Mouse (Mus musculus) MEL (cell line): ENCODE results near the gene Schip1. TPM values are rescaled to one million over a fixed set of nuclear protein-coding genes. Genes with fewer than 3 reads are reported as not detected.

Experiments
- DNase-seq: peaks from one replicate; pipeline ENCODE4 v3.0.0; 2011; ENCODE audit warnings: low read depth, low spot score
- H3K27ac ChIP-seq: 2 replicates; pipeline ENCODE4 v1.5.1; 2012; ENCODE audit warnings: low read depth, mild to moderate bottlenecking, control low read depth, low read length, moderate library complexity; ENCODE audit not compliant: control insufficient read depth
- H3K27me3 ChIP-seq, 2 experiments: fragments of 150-350 bp in 1 of 2; sonication (generic) in 1 of 2; 2 replicates each; pipeline ENCODE4 v1.6.1; 2012; ENCODE audit warnings: low read length in 2 of 2, mild to moderate bottlenecking in 2 of 2, improper control_type of control experiment in 1 of 2, moderate library complexity in 1 of 2; ENCODE audit not compliant: insufficient read depth in 2 of 2, control insufficient read depth in 1 of 2
- H3K36me3 ChIP-seq, 2 experiments: 2 replicates each; pipeline ENCODE4 v1.6.1; 2012 to 2014; ENCODE audit warnings: low read length in 2 of 2, improper control_type of control experiment in 1 of 2, inconsistent platforms in 1 of 2, mild to moderate bottlenecking in 1 of 2; ENCODE audit not compliant: insufficient read depth in 2 of 2, control insufficient read depth in 1 of 2
- H3K4me1 ChIP-seq, 2 experiments: fragments of 150-350 bp in 1 of 2; sonication (generic) in 1 of 2; 2 replicates each; pipeline ENCODE4 v1.6.1; 2012; ENCODE audit warnings: low read length in 2 of 2, improper control_type of control experiment in 1 of 2, mild to moderate bottlenecking in 1 of 2; ENCODE audit not compliant: insufficient read depth in 2 of 2, control insufficient read depth in 1 of 2
- H3K4me3 ChIP-seq, 2 experiments: fragments of 150-350 bp in 1 of 2; sonication (generic) in 1 of 2; 2 replicates each; pipeline ENCODE4 v1.5.1; 2012; ENCODE audit warnings: low read depth in 2 of 2, low read length in 2 of 2, mild to moderate bottlenecking in 2 of 2, moderate library complexity in 2 of 2, control low read depth in 1 of 2, improper control_type of control experiment in 1 of 2; ENCODE audit not compliant: control insufficient read depth in 1 of 2, insufficient read depth in 1 of 2
- H3K79me2 ChIP-seq: 2 replicates; pipeline ENCODE4 v1.6.1; 2012; ENCODE audit warnings: mild to moderate bottlenecking, low read length, moderate library complexity; ENCODE audit not compliant: control insufficient read depth, poor library complexity, insufficient read depth
- H3K9ac ChIP-seq: 2 replicates; pipeline ENCODE4 v1.6.1; 2012; ENCODE audit warnings: low read depth, mild to moderate bottlenecking, control low read depth, low read length, moderate library complexity; ENCODE audit not compliant: control insufficient read depth, poor library complexity, severe bottlenecking
- H3K9me3 ChIP-seq: fragments of 150-350 bp; sonication (generic); replicated peaks from 2 replicates; pipeline ENCODE4 v1.6.1; 2012; ENCODE audit warnings: mild to moderate bottlenecking, low read length, improper control_type of control experiment, moderate library complexity; ENCODE audit not compliant: insufficient read depth
- BHLHE40 ChIP-seq: IDR thresholded peaks from 2 replicates; pipeline ENCODE4 v1.6.1; 2012; ENCODE audit warnings: low read depth, mild to moderate bottlenecking, inconsistent platforms, low read length, improper control_type of control experiment, borderline replicate concordance
- CTCF ChIP-seq, 3 experiments: IDR thresholded peaks in 2 of 3; conservative IDR thresholded peaks in 1 of 3; 2 replicates each; pipeline ENCODE4 v1.5.1; 2011 to 2012; ENCODE audit warnings: low read length in 3 of 3, low read depth in 2 of 3, mild to moderate bottlenecking in 2 of 3, improper control_type of control experiment in 1 of 3, inconsistent platforms in 1 of 3, mixed read lengths in 1 of 3, moderate library complexity in 1 of 3; ENCODE audit not compliant: control insufficient read depth in 1 of 3, insufficient read depth in 1 of 3, poor library complexity in 1 of 3, severe bottlenecking in 1 of 3
- ELF1 ChIP-seq: IDR thresholded peaks from 2 replicates; pipeline ENCODE4 v1.6.1; 2014; ENCODE audit warnings: low read depth, mild to moderate bottlenecking, inconsistent platforms, low read length, improper control_type of control experiment, moderate library complexity
- EP300 ChIP-seq, 2 experiments: IDR thresholded peaks; 2 replicates each; pipeline ENCODE4 v1.6.1; 2011; ENCODE audit warnings: improper control_type of control experiment in 2 of 2, low read length in 2 of 2, low read depth in 1 of 2, mild to moderate bottlenecking in 1 of 2
- ETS1 ChIP-seq: IDR thresholded peaks from 2 replicates; pipeline ENCODE4 v1.6.1; 2012; ENCODE audit warnings: low read depth, mild to moderate bottlenecking, inconsistent platforms, low read length, improper control_type of control experiment, moderate library complexity
- GABPA ChIP-seq: IDR thresholded peaks from 2 replicates; pipeline ENCODE4 v1.6.1; 2012; ENCODE audit warnings: low read depth, mild to moderate bottlenecking, inconsistent platforms, low read length, improper control_type of control experiment, moderate library complexity
- GATA1 ChIP-seq: IDR thresholded peaks from 2 replicates; pipeline ENCODE4 v1.6.1; 2011; ENCODE audit warnings: low read depth, low read length, improper control_type of control experiment
- HCFC1 ChIP-seq: IDR thresholded peaks from 2 replicates; pipeline ENCODE4 v1.6.1; 2012; ENCODE audit warnings: low read depth, mild to moderate bottlenecking, inconsistent platforms, low read length, improper control_type of control experiment, moderate library complexity
- MAFK ChIP-seq: IDR thresholded peaks from 2 replicates; pipeline ENCODE4 v1.6.1; 2011; ENCODE audit warnings: low read depth, mild to moderate bottlenecking, low read length, improper control_type of control experiment, borderline replicate concordance
- MAX ChIP-seq: IDR thresholded peaks from 2 replicates; pipeline ENCODE4 v1.6.1; 2011; ENCODE audit warnings: low read length, improper control_type of control experiment
- MAZ ChIP-seq: IDR thresholded peaks from 2 replicates; pipeline ENCODE4 v1.6.1; 2012; ENCODE audit warnings: low read depth, mild to moderate bottlenecking, inconsistent platforms, low read length, improper control_type of control experiment
- MXI1 ChIP-seq: IDR thresholded peaks from 2 replicates; pipeline ENCODE4 v1.6.1; 2011; ENCODE audit warnings: mild to moderate bottlenecking, low read depth, low read length, improper control_type of control experiment
- MYB ChIP-seq: IDR thresholded peaks from 2 replicates; pipeline ENCODE4 v1.6.1; 2011; ENCODE audit warnings: mild to moderate bottlenecking, low read depth, low read length, improper control_type of control experiment
- MYC ChIP-seq: IDR thresholded peaks from 2 replicates; pipeline ENCODE4 v1.6.1; 2011; ENCODE audit warnings: low read depth, mild to moderate bottlenecking, low read length, improper control_type of control experiment, moderate library complexity
- NELFE ChIP-seq: IDR thresholded peaks from 2 replicates; pipeline ENCODE4 v1.6.1; 2011; ENCODE audit warnings: low read depth, low read length, improper control_type of control experiment
- NRF1 ChIP-seq: IDR thresholded peaks from 2 replicates; pipeline ENCODE4 v1.6.1; 2014; ENCODE audit warnings: low read depth, mild to moderate bottlenecking, inconsistent platforms, low read length, improper control_type of control experiment, moderate library complexity; ENCODE audit not compliant: poor library complexity, insufficient read depth, severe bottlenecking
- POLR2A ChIP-seq, 2 experiments: IDR thresholded peaks; 2 replicates each; pipeline ENCODE4 v1.6.1; 2011 to 2012; ENCODE audit warnings: low read length in 2 of 2, mild to moderate bottlenecking in 2 of 2, control low read depth in 1 of 2, improper control_type of control experiment in 1 of 2, low read depth in 1 of 2, moderate library complexity in 1 of 2; ENCODE audit not compliant: control insufficient read depth in 1 of 2, insufficient read depth in 1 of 2, poor library complexity in 1 of 2
- RAD21 ChIP-seq: IDR thresholded peaks from 2 replicates; pipeline ENCODE4 v1.6.1; 2011; ENCODE audit warnings: mild to moderate bottlenecking, low read depth, low read length, improper control_type of control experiment
- RCOR1 ChIP-seq: IDR thresholded peaks from 2 replicates; pipeline ENCODE4 v1.6.1; 2012; ENCODE audit warnings: low read depth, mild to moderate bottlenecking, inconsistent platforms, low read length, improper control_type of control experiment
- SIN3A ChIP-seq: IDR thresholded peaks from 2 replicates; pipeline ENCODE4 v1.6.1; 2012; ENCODE audit warnings: low read length, improper control_type of control experiment, inconsistent platforms
- SMC3 ChIP-seq: IDR thresholded peaks from 2 replicates; pipeline ENCODE4 v1.6.1; 2011; ENCODE audit warnings: low read depth, low read length, improper control_type of control experiment
- TAL1 ChIP-seq: IDR thresholded peaks from 2 replicates; pipeline ENCODE4 v1.6.1; 2012; ENCODE audit warnings: mild to moderate bottlenecking, inconsistent platforms, low read length, moderate library complexity, mixed read lengths
- TCF12 ChIP-seq: IDR thresholded peaks from 2 replicates; pipeline ENCODE4 v1.6.1; 2014; ENCODE audit warnings: low read depth, mild to moderate bottlenecking, inconsistent platforms, low read length, improper control_type of control experiment, moderate library complexity
- UBTF ChIP-seq: IDR thresholded peaks from 2 replicates; pipeline ENCODE4 v1.6.1; 2012; ENCODE audit warnings: low read depth, mild to moderate bottlenecking, inconsistent platforms, low read length, improper control_type of control experiment, moderate library complexity, borderline replicate concordance; ENCODE audit not compliant: insufficient read depth
- USF1 ChIP-seq: IDR thresholded peaks from 2 replicates; pipeline ENCODE4 v1.6.1; 2014; ENCODE audit warnings: low read depth, mild to moderate bottlenecking, inconsistent platforms, low read length, improper control_type of control experiment, moderate library complexity
- USF2 ChIP-seq, 2 experiments: IDR thresholded peaks; 2 replicates each; pipeline ENCODE4 v1.6.1; 2011 to 2012; ENCODE audit warnings: improper control_type of control experiment in 2 of 2, low read length in 2 of 2, borderline replicate concordance in 1 of 2, inconsistent platforms in 1 of 2, low read depth in 1 of 2, mild to moderate bottlenecking in 1 of 2; ENCODE audit not compliant: insufficient read depth in 1 of 2
- ZC3H11A ChIP-seq: IDR thresholded peaks from 2 replicates; pipeline ENCODE4 v1.6.1; 2012; ENCODE audit warnings: low read depth, mild to moderate bottlenecking, inconsistent platforms, low read length, improper control_type of control experiment
- ZMIZ1 ChIP-seq: IDR thresholded peaks from 2 replicates; pipeline ENCODE4 v1.6.1; 2012; ENCODE audit warnings: low read depth, mild to moderate bottlenecking, inconsistent platforms, low read length, improper control_type of control experiment, moderate library complexity
- polyA plus RNA-seq, 2 experiments: library from polyadenylated mRNA; stranded (reverse) in 1 of 2; unstranded in 1 of 2; fragments of >175 nt in 1 of 2; fragments of >200 nt in 1 of 2; gene quantifications; 2 replicates each; pipeline versions ENCODE4 v1.2.1 to v1.2.4; 2012; ENCODE audit warnings: low replicate concordance in 2 of 2, low read depth in 1 of 2; ENCODE audit not compliant: insufficient read length in 2 of 2, insufficient read depth in 1 of 2, missing spikeins in 1 of 2
- total RNA-seq: library from RNA; depleted of rRNA; stranded (reverse); fragments of 300-350 nt; gene quantifications from 2 replicates; pipeline ENCODE4 v1.2.3, GENCODE M21; 2012

Schip1 gene
- total and polyA plus RNA-seq, 3 experiments, result 10.1 to 12.4 TPM; not detected in 1

DNA sequence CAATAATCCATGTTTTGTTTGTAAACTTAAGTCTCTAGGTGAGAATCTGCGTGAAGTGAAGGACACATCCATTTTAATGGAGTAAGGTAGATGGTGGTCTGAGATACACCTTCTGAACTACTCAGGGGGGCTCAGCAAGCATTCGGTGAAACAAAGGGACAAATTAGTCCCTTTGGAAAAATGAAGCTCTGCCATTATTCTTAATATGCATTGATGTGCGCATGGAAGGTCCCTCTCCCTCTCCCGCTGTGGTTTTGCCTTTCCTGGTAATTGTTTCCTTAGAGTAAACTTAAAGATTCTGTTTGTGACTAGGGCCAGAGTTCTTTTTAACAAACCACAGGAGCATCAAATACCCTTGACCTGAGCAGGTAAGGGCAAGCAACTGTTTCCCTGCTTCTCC lies 242.1 kb downstream of the Schip1 start:
- TF ChIP-seq POLR2A (IDR thresholded peaks at IDR 0.05; ENCODE audit: control insufficient read depth in 1 of 2, insufficient read depth in 1 of 2, low read depth in 1 of 2, low read length in 2 of 2, poor library complexity in 1 of 2), result no peak
- no peak for TF ChIP-seq RCOR1
- TF ChIP-seq UBTF, result no peak
- TF ChIP-seq NRF1, result no peak
- no peak for TF ChIP-seq EP300 (IDR thresholded peaks at IDR 0.05; ENCODE audit: low read depth in 1 of 2, low read length in 2 of 2)
- TF ChIP-seq NELFE, result no peak
- no peak for TF ChIP-seq TAL1
- TF ChIP-seq ZMIZ1, result no peak
- no peak for TF ChIP-seq ZC3H11A
- H3K36me3 ChIP-seq, result no peaks in the 10 kb centered on the region
- no peak for DNase-seq

GRCm38 (mm10) chr3:68325575-68325974 lies 261.0 kb downstream of the Schip1 start:
- TF ChIP-seq MYB (no peak), RAD21 (no peak), ETS1 (no peak), MYC (no peak), RCOR1 (no peak), MAX (no peak), GABPA (no peak)

More for the DNA sequence above, 242.1 kb downstream of the Schip1 start:
- Histone ChIP-seq H3K4me3 (no peak overlapping the region), H3K27me3 (no peaks in the 10 kb centered on the region; a peak in 1 of 4 replicates), H3K4me1 (no peaks in the 10 kb centered on the region), H3K9me3 (no peaks in the 10 kb centered on the region), H3K9ac (no peak overlapping the region), H3K79me2 (no peaks in the 10 kb centered on the region), H3K27ac (no peak overlapping the region)

DNA sequence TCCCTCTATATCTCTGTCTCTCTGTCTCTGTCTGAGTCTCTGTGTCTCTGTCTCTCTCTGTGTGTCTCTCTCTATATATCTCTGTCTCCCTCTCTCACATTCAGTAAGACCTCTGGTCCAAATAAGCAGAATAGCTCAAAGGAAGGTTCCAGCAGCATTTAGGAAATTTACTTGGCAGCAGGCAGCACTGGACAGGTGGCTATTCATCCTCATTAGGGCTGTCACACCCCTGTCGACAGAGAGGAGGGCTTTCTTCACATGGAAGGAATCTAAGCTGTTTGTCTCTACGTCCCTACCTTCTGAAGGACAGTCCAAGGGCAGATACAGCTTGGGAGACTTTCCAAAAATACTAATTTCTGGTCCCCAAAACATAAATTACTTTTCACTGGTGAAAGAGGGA lies 267.9 kb downstream of the Schip1 start:
- Histone ChIP-seq H3K27ac (no peak overlapping the region), H3K4me3 (no peak overlapping the region), H3K4me1 (no peaks in the 10 kb centered on the region), H3K9ac (no peak overlapping the region), H3K79me2 (no peaks in the 10 kb centered on the region), H3K9me3 (no peaks in the 10 kb centered on the region), H3K36me3 (no peaks in the 10 kb centered on the region), H3K27me3 (no peaks in the 10 kb centered on the region)
- no peak for DNase-seq
- TF ChIP-seq MAZ, result no peak
- TF ChIP-seq BHLHE40, result no peak
- TF ChIP-seq ELF1, result no peak
- no peak for TF ChIP-seq USF1
- TF ChIP-seq RCOR1, result no peak
- no peak for TF ChIP-seq SIN3A
- no peak for TF ChIP-seq MXI1
- TF ChIP-seq CTCF (IDR thresholded peaks at IDR 0.05 in 2 of 3, conservative IDR thresholded peaks at IDR 0.05 in 1 of 3; ENCODE audit: control insufficient read depth in 1 of 3, insufficient read depth in 1 of 3, low read depth in 2 of 3, low read length in 3 of 3, poor library complexity in 1 of 3, severe bottlenecking in 1 of 3), result no peak
- TF ChIP-seq USF2 (IDR thresholded peaks at IDR 0.05; ENCODE audit: borderline replicate concordance in 1 of 2, insufficient read depth in 1 of 2, low read depth in 1 of 2, low read length in 2 of 2), result no peak
- no peak for TF ChIP-seq HCFC1
- TF ChIP-seq GATA1, result no peak
- TF ChIP-seq ETS1, result no peak
- TF ChIP-seq SMC3, result no peak
- no peak for TF ChIP-seq MAFK
- TF ChIP-seq TCF12, result no peak

More at GRCm38 (mm10) chr3:68325575-68325974, 261.0 kb downstream of the Schip1 start:
- no peak overlapping the region for H3K4me3 ChIP-seq
- no peaks in the 10 kb centered on the region for H3K36me3 ChIP-seq
- no peaks in the 10 kb centered on the region for H3K79me2 ChIP-seq
- no peak for DNase-seq
- H3K9ac ChIP-seq, result no peak overlapping the region
- H3K27me3 ChIP-seq, result no peaks in the 10 kb centered on the region
- no peak overlapping the region for H3K27ac ChIP-seq
- no peaks in the 10 kb centered on the region for H3K4me1 ChIP-seq
- no peaks in the 10 kb centered on the region for H3K9me3 ChIP-seq
